Mouse (Mus musculus): ENCODE data around the gene Tnnc1.

The Tnnc1 gene

GRCm38 (mm10) chr14:31258476-31259050 is 50.5 kb downstream of the Tnnc1 start:
- no peak for DNase-seq (ENCODE audit: low spot score)

- no peak for DNase-seq (ENCODE audit: low spot score)
Observed at GRCm38 (mm10) chr14:31260374-31260773, 52.3 kb downstream of the Tnnc1 start.

GRCm38 (mm10) chr14:31260932-31261331 is 52.8 kb downstream of the Tnnc1 start:
- DNase-seq (ENCODE audit: low spot score) = no peak
